Mouse (Mus musculus) heart, embryonic 11.5 days (tissue): Measurements from ENCODE around the gene Ift140. TPM values are rescaled to one million over a fixed set of nuclear protein-coding genes. Genes with fewer than 3 reads are reported as not detected.

Experiments
- ATAC-seq: fragments of 200-750 bp; cut with Nextera tagmentation; replicated peaks from 2 replicates; pipeline ENCODE4 v1.8.0; 2017; ENCODE audit warnings: moderate library complexity; ENCODE audit not compliant: insufficient number of reproducible peaks, low FRiP score, low TSS enrichment
- H3K27ac ChIP-seq: fragments of 300-500 bp; sonication (generic); 2 replicates; pipeline ENCODE4 v1.5.1; 2014; ENCODE audit warnings: mild to moderate bottlenecking, low read depth, low read length
- H3K27me3 ChIP-seq: fragments of 300-500 bp; sonication (generic); 2 replicates; pipeline ENCODE4 v1.6.1; 2014; ENCODE audit warnings: mild to moderate bottlenecking, low read length, mixed read lengths; ENCODE audit not compliant: control insufficient read depth, insufficient read depth
- H3K36me3 ChIP-seq: fragments of 300-500 bp; sonication (generic); 2 replicates; pipeline ENCODE4 v1.6.1; 2014; ENCODE audit warnings: mild to moderate bottlenecking, low read length, moderate library complexity, mixed read lengths; ENCODE audit not compliant: control insufficient read depth, insufficient read depth
- H3K4me1 ChIP-seq: fragments of 300-500 bp; sonication (generic); 2 replicates; pipeline ENCODE4 v1.6.1; 2014; ENCODE audit warnings: low read length; ENCODE audit not compliant: control insufficient read depth, insufficient read depth
- H3K4me2 ChIP-seq: fragments of 300-500 bp; sonication (generic); 2 replicates; pipeline ENCODE4 v1.6.1; 2014; ENCODE audit warnings: mild to moderate bottlenecking, moderate library complexity
- H3K4me3 ChIP-seq: fragments of 300-500 bp; sonication (generic); 2 replicates; pipeline ENCODE4 v1.5.1; 2014; ENCODE audit warnings: low read depth, low read length
- H3K9ac ChIP-seq: fragments of 300-500 bp; sonication (generic); 2 replicates; pipeline ENCODE4 v1.6.1; 2014; ENCODE audit warnings: mild to moderate bottlenecking, low read depth, low read length, moderate library complexity
- H3K9me3 ChIP-seq: fragments of 300-500 bp; sonication (generic); replicated peaks from 2 replicates; pipeline ENCODE4 v1.6.1; 2016; ENCODE audit warnings: low read length; ENCODE audit not compliant: control insufficient read depth
- WGBS: fragments of 180-500 bp; shearing (Covaris S2); extraction: QIAGEN DNeasy Blood & Tissue Kit; methylation state at CpG from one replicate; pipeline ENCODE4 v1.1.7; 2014; ENCODE audit not compliant: insufficient replicate concordance; 5-methylcytosine and 5-hydroxymethylcytosine counted together
- polyA plus RNA-seq: library from polyadenylated mRNA; unstranded; fragments of >200 nt; fragmentation: Nextera tagmentation; extraction: Ambion mirVana; gene quantifications from 2 replicates; pipeline ENCODE4 v1.2.1, GENCODE M21; 2014

The Ift140 gene
- polyA plus RNA-seq, 1 experiment from 2014 or later = 17.9 TPM

GRCm38 (mm10) chr17:25127681-25128080 is 111.8 kb downstream of the Ift140 start:
- Histone ChIP-seq H3K4me3 (no peak overlapping the region), H3K36me3 (no peaks in the 10 kb centered on the region), H3K27ac (peak overlapping the region; percentile 24), H3K4me2 (no peak overlapping the region), H3K4me1 (no peaks in the 10 kb centered on the region), H3K9ac (no peak overlapping the region), H3K9me3 (no peaks in the 10 kb centered on the region), H3K27me3 (no peaks in the 10 kb centered on the region)
- no peak for ATAC-seq
- WGBS = 45% methylated on average over 9 of the region's 9 CpGs

GRCm38 (mm10) chr17:25130060-25130459 is 114.2 kb downstream of the Ift140 start:
- Histone ChIP-seq H3K27ac (no peak overlapping the region), H3K9ac (no peak overlapping the region), H3K4me2 (no peak overlapping the region), H3K4me3 (no peak overlapping the region), H3K27me3 (no peaks in the 10 kb centered on the region), H3K36me3 (no peaks in the 10 kb centered on the region), H3K4me1 (peaks cover 8% of the 10 kb centered on the region), H3K9me3 (no peaks in the 10 kb centered on the region)
- 83% methylated on average over 1 of the region's 1 CpGs for WGBS
- no peak for ATAC-seq

GRCm38 (mm10) chr17:25133275-25133698 is 117.4 kb downstream of the Ift140 start, which contains the start of gene Clcn7:
Clcn7 (plus strand) TSS chr17:25133391.
- H3K4me2 ChIP-seq = peak within 1 kb of the TSS; percentile 77
- peak within 1 kb of the TSS; percentile 83 for H3K9ac ChIP-seq
- H3K27me3 ChIP-seq = no peaks in the 10 kb centered on the region
- H3K27ac ChIP-seq = peak within 1 kb of the TSS; percentile 46; the same call in 1 of the 2 replicates
- WGBS = under 1% methylated on average over 40 of the region's 40 CpGs
- H3K9me3 ChIP-seq = no peaks in the 10 kb centered on the region
- H3K4me3 ChIP-seq = peak within 1 kb of the TSS; percentile 85
- no peaks in the 10 kb centered on the region for H3K36me3 ChIP-seq
- ATAC-seq = peak; percentile 93
- H3K4me1 ChIP-seq = peaks cover 8% of the 10 kb centered on the region

- no peak overlapping the region for H3K27ac ChIP-seq
- no peak overlapping the region for H3K4me3 ChIP-seq
- H3K27me3 ChIP-seq = no peaks in the 10 kb centered on the region
- no peaks in the 10 kb centered on the region for H3K36me3 ChIP-seq
- no peak overlapping the region for H3K4me2 ChIP-seq
- no peak for ATAC-seq
- H3K9me3 ChIP-seq = no peaks in the 10 kb centered on the region
- no peak overlapping the region for H3K9ac ChIP-seq
- H3K4me1 ChIP-seq = peaks cover 8% of the 10 kb centered on the region
- 82% methylated on average over 6 of the region's 6 CpGs for WGBS
Measured at GRCm38 (mm10) chr17:25135622-25136021, 119.7 kb downstream of the Ift140 start.

- H3K36me3 ChIP-seq = no peaks in the 10 kb centered on the region
- WGBS = 91% methylated on average over 1 of the region's 1 CpGs
- no peak overlapping the region for H3K4me3 ChIP-seq
- H3K9me3 ChIP-seq = no peaks in the 10 kb centered on the region
- ATAC-seq = no peak
- H3K9ac ChIP-seq = no peak overlapping the region
- H3K4me1 ChIP-seq = peaks cover 7% of the 10 kb centered on the region
- H3K27me3 ChIP-seq = no peaks in the 10 kb centered on the region
- H3K4me2 ChIP-seq = no peak overlapping the region
- H3K27ac ChIP-seq = no peak overlapping the region
Measured at GRCm38 (mm10) chr17:25138803-25139202, 122.9 kb downstream of the Ift140 start.

- Histone ChIP-seq H3K27me3 (no peaks in the 10 kb centered on the region), H3K27ac (no peak overlapping the region), H3K9ac (no peak overlapping the region), H3K9me3 (no peaks in the 10 kb centered on the region), H3K4me1 (peaks cover 4% of the 10 kb centered on the region; the same call in 1 of the 2 replicates), H3K36me3 (peaks cover 3% of the 10 kb centered on the region; the same call in 1 of the 2 replicates), H3K4me3 (no peak overlapping the region), H3K4me2 (no peak overlapping the region)
- 67% methylated on average over 4 of the region's 4 CpGs for WGBS
- ATAC-seq = no peak
Measured at GRCm38 (mm10) chr17:25139960-25140359, 124.1 kb downstream of the Ift140 start.

Other genes with a start within 250 kb of the Ift140 start
- gene Meiob, start 211.8 kb upstream of the Ift140 start, polyA plus RNA-seq = not detected in 2 replicates
- gene Hagh, start 175.9 kb upstream of the Ift140 start, polyA plus RNA-seq = 42.6 and 48.8 TPM in 2 replicates
- 38.0 and 39.5 TPM in 2 replicates for gene Fahd1, start 165.7 kb upstream of the Ift140 start, polyA plus RNA-seq
- 0.14 TPM in 1 of 2 replicates, not detected in the other for gene Igfals, start 150.1 kb upstream of the Ift140 start, polyA plus RNA-seq
- 42.3 and 43.3 TPM in 2 replicates for gene Nubp2, start 129.7 kb upstream of the Ift140 start, polyA plus RNA-seq
- gene Spsb3, start 129.4 kb upstream of the Ift140 start, polyA plus RNA-seq = 25.2 and 26.5 TPM in 2 replicates
- 15.3 and 19.3 TPM in 2 replicates for gene Eme2, start 121.0 kb upstream of the Ift140 start, polyA plus RNA-seq
- gene Mrps34, start 121.0 kb upstream of the Ift140 start, polyA plus RNA-seq = 85.6 and 92.1 TPM in 2 replicates
- gene Nme3, start 119.6 kb upstream of the Ift140 start, polyA plus RNA-seq = 35.7 and 37.9 TPM in 2 replicates
- gene Mapk8ip3, start 79.1 kb upstream of the Ift140 start, polyA plus RNA-seq = 33.0 and 34.2 TPM in 2 replicates
- gene Jpt2, start 55.4 kb upstream of the Ift140 start, polyA plus RNA-seq = 109 and 148 TPM in 2 replicates
- gene Cramp1l, start 297 bp upstream of the Ift140 start, polyA plus RNA-seq = 6.8 and 8.9 TPM in 2 replicates
- 14.4 and 18.5 TPM in 2 replicates for gene Tmem204, start 67.5 kb downstream of the Ift140 start, polyA plus RNA-seq
- gene Telo2, start 99.9 kb downstream of the Ift140 start, polyA plus RNA-seq = 22.1 and 25.4 TPM in 2 replicates
- 0.10 TPM in 1 of 2 replicates, not detected in the other for gene Ptx4, start 104.7 kb downstream of the Ift140 start, polyA plus RNA-seq
- gene Clcn7, start 117.3 kb downstream of the Ift140 start, polyA plus RNA-seq = 18.9 and 20.4 TPM in 2 replicates
- gene Ccdc154, start 146.4 kb downstream of the Ift140 start, polyA plus RNA-seq = not detected in 2 replicates
- 0.17 TPM in 1 of 2 replicates, not detected in the other for gene Gm38655, start 159.4 kb downstream of the Ift140 start, polyA plus RNA-seq
- 24.6 and 26.7 TPM in 2 replicates for gene BC003965, start 168.5 kb downstream of the Ift140 start, polyA plus RNA-seq
- gene Unkl, start 172.3 kb downstream of the Ift140 start, polyA plus RNA-seq = 2.9 and 3.2 TPM in 2 replicates
- gene Gnptg, start 224.0 kb downstream of the Ift140 start, polyA plus RNA-seq = 22.6 and 25.5 TPM in 2 replicates
- gene Tsr3, start 224.1 kb downstream of the Ift140 start, polyA plus RNA-seq = 32.1 and 33.6 TPM in 2 replicates
- 0.35 and 0.63 TPM in 2 replicates for gene Baiap3, start 240.3 kb downstream of the Ift140 start, polyA plus RNA-seq